Mouse (Mus musculus) kidney, embryonic 16.5 days (tissue): ENCODE data around the gene Hyal3. TPM values are rescaled to one million over a fixed set of nuclear protein-coding genes. Genes with fewer than 3 reads are reported as not detected.

Experiments used
- ATAC-seq: fragments of 200-750 bp; cut with Nextera tagmentation; 2 replicates; pipeline ENCODE4 v1.8.0; 2017; ENCODE audit warnings: moderate TSS enrichment; ENCODE audit not compliant: low FRiP score, low TSS enrichment
- H3K27ac ChIP-seq: fragments of 300-500 bp; sonication (generic); 2 replicates; pipeline ENCODE4 v1.5.1; 2014; ENCODE audit warnings: low read length
- H3K27me3 ChIP-seq: fragments of 300-500 bp; sonication (generic); 2 replicates; pipeline ENCODE4 v1.6.1; 2014; ENCODE audit warnings: low read length, control low read depth, mixed read lengths; ENCODE audit not compliant: insufficient read depth
- H3K36me3 ChIP-seq: fragments of 300-500 bp; sonication (generic); 2 replicates; pipeline ENCODE4 v1.6.1; 2014; ENCODE audit warnings: low read length, control low read depth, mixed read lengths; ENCODE audit not compliant: insufficient read depth
- H3K4me1 ChIP-seq: fragments of 300-500 bp; sonication (generic); 2 replicates; pipeline ENCODE4 v1.6.1; 2014; ENCODE audit warnings: low read length, control low read depth, mixed read lengths; ENCODE audit not compliant: insufficient read depth
- H3K4me2 ChIP-seq: fragments of 300-500 bp; sonication (generic); replicated peaks from 2 replicates; pipeline ENCODE4 v1.6.1; 2014; ENCODE audit warnings: low read depth, low read length
- H3K4me3 ChIP-seq: fragments of 300-500 bp; sonication (generic); 2 replicates; pipeline ENCODE4 v1.5.1; 2014; ENCODE audit warnings: mild to moderate bottlenecking, low read length
- H3K9ac ChIP-seq: fragments of 300-500 bp; sonication (generic); replicated peaks from 2 replicates; pipeline ENCODE4 v1.6.1; 2014; ENCODE audit warnings: low read length
- H3K9me3 ChIP-seq: fragments of 300-500 bp; sonication (generic); 2 replicates; pipeline ENCODE4 v1.6.1; 2016; ENCODE audit warnings: low read length, control low read depth
- WGBS: fragments of 180-500 bp; shearing (Covaris S2); extraction: QIAGEN DNeasy Blood & Tissue Kit; methylation state at CpG from one replicate; pipeline ENCODE4 v1.1.7; 2014; 5-methylcytosine and 5-hydroxymethylcytosine counted together
- polyA plus RNA-seq: library from polyadenylated mRNA; unstranded; fragments of >200 nt; fragmentation: Nextera tagmentation; extraction: Ambion mirVana; gene quantifications from 2 replicates; pipeline ENCODE4 v1.2.1, GENCODE M21; 2015

Hyal3 gene
- polyA plus RNA-seq, 1 experiment from 2014 or later = 1.3 TPM

GRCm38 (mm10) chr9:107635279-107636028 lies 54.8 kb downstream of the Hyal3 start, which contains the start of gene Gnai2:
Gene Gnai2 (minus strand): TSS chr9:107635367.
- Histone ChIP-seq H3K9me3 (no peaks in the 10 kb centered on the region), H3K27ac (peak within 1 kb of the TSS; percentile 94), H3K27me3 (no peaks in the 10 kb centered on the region), H3K4me3 (peak within 1 kb of the TSS; percentile 94), H3K36me3 (0 out of 2 replicates have a peak, but pooled peaks cover 3% of the 10 kb centered on the region), H3K4me1 (peaks cover 43% of the 10 kb centered on the region), H3K9ac (peak within 1 kb of the TSS; percentile 94), H3K4me2 (peak within 1 kb of the TSS; percentile 98)
- 3% methylated on average over 37 of the region's 38 CpGs for WGBS
- peak; percentile 97 for ATAC-seq

Other genes starting within 250 kb of the Hyal3 start
- gene Hemk1, start 242.5 kb upstream of the Hyal3 start, polyA plus RNA-seq = 12.6 and 13.2 TPM in 2 replicates
- gene 6430571L13Rik, start 240.2 kb upstream of the Hyal3 start, polyA plus RNA-seq = 0.82 and 1.2 TPM in 2 replicates
- 0.74 and 0.95 TPM in 2 replicates for gene Cacna2d2, start 181.2 kb upstream of the Hyal3 start, polyA plus RNA-seq
- 49.7 and 51.0 TPM in 2 replicates for gene Tmem115, start 46.9 kb upstream of the Hyal3 start, polyA plus RNA-seq
- 35.8 and 39.0 TPM in 2 replicates for gene Cyb561d2, start 38.6 kb upstream of the Hyal3 start, polyA plus RNA-seq
- 57.0 and 59.0 TPM in 2 replicates for gene Nprl2, start 38.6 kb upstream of the Hyal3 start, polyA plus RNA-seq
- gene Zmynd10, start 33.5 kb upstream of the Hyal3 start, polyA plus RNA-seq = 3.3 and 3.9 TPM in 2 replicates
- gene Rassf1, start 29.3 kb upstream of the Hyal3 start, polyA plus RNA-seq = 66.8 and 68.9 TPM in 2 replicates
- gene Tusc2, start 17.6 kb upstream of the Hyal3 start, polyA plus RNA-seq = 45.3 and 48.0 TPM in 2 replicates
- gene Hyal2, start 12.9 kb upstream of the Hyal3 start, polyA plus RNA-seq = 131 and 132 TPM in 2 replicates
- gene Hyal1, start 3.9 kb upstream of the Hyal3 start, polyA plus RNA-seq = 10.6 and 12.3 TPM in 2 replicates
- 21.8 and 24.1 TPM in 2 replicates for gene Naa80, start 1.9 kb upstream of the Hyal3 start, polyA plus RNA-seq
- gene Ifrd2, start 6.8 kb downstream of the Hyal3 start, polyA plus RNA-seq = 60.7 and 64.3 TPM in 2 replicates
- gene Sema3b, start 28.4 kb downstream of the Hyal3 start, polyA plus RNA-seq = 31.3 TPM in 2 replicates
- gene Gnai2, start 54.5 kb downstream of the Hyal3 start, polyA plus RNA-seq = 447 and 455 TPM in 2 replicates
- gene Slc38a3, start 88.7 kb downstream of the Hyal3 start, polyA plus RNA-seq = 12.4 and 12.9 TPM in 2 replicates
- 2.8 and 3.0 TPM in 2 replicates for gene Gnat1, start 98.9 kb downstream of the Hyal3 start, polyA plus RNA-seq
- gene Sema3f, start 129.7 kb downstream of the Hyal3 start, polyA plus RNA-seq = 20.9 and 25.7 TPM in 2 replicates
- gene Rbm5, start 190.2 kb downstream of the Hyal3 start, polyA plus RNA-seq = 203 and 214 TPM in 2 replicates